Mouse (Mus musculus) brown adipose tissue, adult 24 weeks (tissue): ENCODE results near the gene Dlx6. TPM values are rescaled to one million over a fixed set of nuclear protein-coding genes. Genes with fewer than 3 reads are reported as not detected.

Experiments used
- H3K27ac ChIP-seq: fragments of 200-500 bp; replicated peaks from 2 replicates; pipeline ENCODE4 v1.5.1; 2012; ENCODE audit warnings: low read depth, mild to moderate bottlenecking, low read length
- H3K4me1 ChIP-seq: fragments of 200-500 bp; 2 replicates; pipeline ENCODE4 v1.6.1; 2012; ENCODE audit warnings: low read length, mixed read lengths; ENCODE audit not compliant: control insufficient read depth, insufficient read depth, insufficient read length
- H3K4me3 ChIP-seq: fragments of 200-500 bp; 2 replicates; pipeline ENCODE4 v1.5.1; 2012; ENCODE audit warnings: low read depth, mild to moderate bottlenecking, low read length, moderate library complexity; ENCODE audit not compliant: insufficient read depth
- polyA plus RNA-seq: library from polyadenylated mRNA; stranded (reverse); fragments of >200 nt; gene quantifications from 2 replicates; pipeline ENCODE4 v1.2.4, GENCODE M21; 2012; ENCODE audit not compliant: missing spikeins, insufficient read depth, insufficient read length

The Dlx6 gene
- polyA plus RNA-seq, 1 experiment, result not detected

DNA sequence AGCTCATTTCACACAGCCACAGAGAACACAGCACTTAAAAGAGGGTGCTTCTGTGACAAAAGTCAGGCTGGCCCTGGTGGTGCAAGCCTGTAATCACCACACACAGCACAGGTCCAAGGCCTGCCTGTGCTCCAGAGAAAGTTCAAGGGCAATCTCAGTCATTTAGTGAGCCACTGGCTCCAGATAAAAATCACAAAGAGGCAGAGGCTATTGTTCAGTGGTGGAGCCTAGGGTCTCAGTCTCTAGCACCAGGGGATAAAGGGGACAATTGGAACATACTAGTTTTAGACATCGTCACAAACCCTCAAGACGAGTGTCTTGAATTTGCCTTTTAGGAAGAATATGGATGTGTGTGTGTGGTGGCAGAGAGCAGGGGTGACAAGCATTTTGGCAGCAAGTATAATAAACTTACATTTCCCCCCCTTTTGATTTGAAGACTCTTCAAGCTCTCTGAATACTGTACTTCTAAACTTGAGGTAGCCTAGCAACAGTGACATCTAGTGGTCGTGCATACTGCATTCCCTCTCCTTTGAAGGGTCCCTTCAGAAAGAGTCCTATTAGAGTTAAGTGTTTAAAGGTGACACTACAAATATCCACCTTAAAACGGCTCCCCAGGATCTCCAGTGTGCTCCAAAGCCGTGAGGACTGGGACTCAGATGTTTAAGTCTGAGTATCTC, 51.9 kb downstream of the Dlx6 start:
- Histone ChIP-seq H3K27ac (no peak overlapping the region), H3K4me3 (no peak overlapping the region), H3K4me1 (no peaks in the 10 kb centered on the region)

DNA sequence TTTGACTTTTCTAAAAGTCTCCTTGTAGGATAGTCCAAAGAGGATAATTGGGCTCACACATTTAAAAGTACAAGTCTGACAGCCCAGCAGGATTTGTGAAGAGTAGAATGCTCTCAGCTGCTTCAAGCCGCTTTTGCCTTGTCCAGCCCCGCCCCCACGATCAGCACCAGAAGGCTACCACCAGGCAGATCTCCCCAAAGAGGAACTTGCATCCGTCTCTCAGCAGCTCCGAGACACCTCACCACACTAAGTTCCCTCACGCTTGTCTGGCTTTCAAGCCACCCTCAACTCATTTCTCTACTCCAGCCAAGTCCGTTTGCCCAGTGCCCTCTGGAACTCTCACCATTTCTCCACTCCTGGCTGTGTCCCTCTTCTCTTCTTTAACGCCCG, 52.4 kb downstream of the Dlx6 start:
- no peaks in the 10 kb centered on the region for H3K4me1 ChIP-seq
- no peak overlapping the region for H3K4me3 ChIP-seq
- H3K27ac ChIP-seq, result no peak overlapping the region

GRCm38 (mm10) chr6:6917334-6917733, 54.2 kb downstream of the Dlx6 start:
- Histone ChIP-seq H3K4me1 (no peaks in the 10 kb centered on the region), H3K27ac (no peak overlapping the region), H3K4me3 (no peak overlapping the region)

Other genes with a start within 250 kb of the Dlx6 start
- not detected in 2 replicates for gene Dlx5, start 18.8 kb downstream of the Dlx6 start, polyA plus RNA-seq
- 9.9 and 12.8 TPM in 2 replicates for gene Sdhaf3, start 92.7 kb downstream of the Dlx6 start, polyA plus RNA-seq